Mouse (Mus musculus): ENCODE measurements at regions not wholly inside any gene's neighbourhood (a gene's known extent, or its start where the extent isn't known, plus 50 kb on each side); places are given as distances from the start of the nearest gene placed in this dataset.
A peak's percentile ranks its signal among the peaks of the same experiment; 100 is the strongest.

GRCm38 (mm10) chr3:159689743-159690142 lies 90.8 kb downstream of the Rpe65 start:
- no peaks in the 10 kb centered on the region for H3K4me1 ChIP-seq (ENCODE audit: insufficient read depth, low read length)
- H3K36me3 ChIP-seq (ENCODE audit: insufficient read depth, low read length) = no peaks in the 10 kb centered on the region
- H3K27me3 ChIP-seq (ENCODE audit: insufficient read depth, low read length) = no peaks in the 10 kb centered on the region
- H3K9me3 ChIP-seq (ENCODE audit: low read length) = no peaks in the 10 kb centered on the region
- H3K4me3 ChIP-seq (ENCODE audit: low read length) = no peak overlapping the region
- H3K4me2 ChIP-seq (ENCODE audit: low read depth, low read length) = no peak overlapping the region
- no peak for TF ChIP-seq CTCF (IDR thresholded peaks at IDR 0.05; ENCODE audit: low read depth)
- H3K27ac ChIP-seq = no peak overlapping the region
- no peak overlapping the region for H3K9ac ChIP-seq (replicated peaks; ENCODE audit: low read length)
- no peak for ATAC-seq
- DNase-seq (ENCODE audit: low spot score) = no peak

GRCm38 (mm10) chr3:159724340-159725119 lies 114.9 kb upstream of the Wls start:
- Histone ChIP-seq H3K27me3 (ENCODE audit: insufficient read depth, low read length) (no peaks in the 10 kb centered on the region), H3K4me2 (ENCODE audit: low read depth, low read length) (no peak overlapping the region), H3K4me3 (ENCODE audit: low read length) (no peak overlapping the region), H3K27ac (no peak overlapping the region), H3K36me3 (ENCODE audit: insufficient read depth, low read length) (no peaks in the 10 kb centered on the region), H3K4me1 (ENCODE audit: insufficient read depth, low read length) (no peaks in the 10 kb centered on the region), H3K9me3 (ENCODE audit: low read length) (no peaks in the 10 kb centered on the region), H3K9ac (replicated peaks; ENCODE audit: low read length) (no peak overlapping the region)
- ATAC-seq = no peak
- DNase-seq (ENCODE audit: low spot score) = peak; percentile 14
- TF ChIP-seq CTCF (IDR thresholded peaks at IDR 0.05; ENCODE audit: low read depth) = peak; percentile 59
- 43% methylated on average over 2 of the region's 2 CpGs for WGBS

GRCm38 (mm10) chr3:159732201-159732600 lies 107.3 kb upstream of the Wls start:
- Histone ChIP-seq H3K9me3 (ENCODE audit: low read length) (no peaks in the 10 kb centered on the region), H3K27me3 (ENCODE audit: insufficient read depth, low read length) (no peaks in the 10 kb centered on the region), H3K27ac (no peak overlapping the region), H3K4me1 (ENCODE audit: insufficient read depth, low read length) (no peaks in the 10 kb centered on the region), H3K4me2 (ENCODE audit: low read depth, low read length) (no peak overlapping the region), H3K9ac (replicated peaks; ENCODE audit: low read length) (no peak overlapping the region), H3K36me3 (ENCODE audit: insufficient read depth, low read length) (no peaks in the 10 kb centered on the region), H3K4me3 (ENCODE audit: low read length) (no peak overlapping the region)
- DNase-seq (ENCODE audit: low spot score) = no peak
- ATAC-seq = no peak
- no peak for TF ChIP-seq CTCF (IDR thresholded peaks at IDR 0.05; ENCODE audit: low read depth)
- 80% methylated on average over 1 of the region's 1 CpGs for WGBS

DNA sequence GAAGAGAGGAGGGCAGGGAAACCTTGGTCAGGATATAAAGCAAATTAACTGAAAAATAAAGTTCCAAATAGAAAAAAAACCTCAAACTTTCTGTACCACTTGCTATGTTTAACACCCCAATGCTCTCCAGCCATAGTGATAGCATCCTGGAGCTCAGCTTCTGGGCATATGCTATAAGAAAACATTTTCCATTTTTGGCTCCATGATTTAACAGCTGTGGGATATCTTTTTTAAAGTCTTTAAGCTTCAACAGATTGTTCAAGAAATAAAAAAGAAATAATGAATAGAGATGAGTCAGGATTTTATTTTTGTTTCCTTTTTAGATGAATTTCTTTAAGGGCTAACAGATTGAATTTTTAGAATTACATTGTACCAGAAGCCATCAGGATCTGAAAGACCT lies 106.3 kb upstream of the Wls start:
- no peaks in the 10 kb centered on the region for H3K9me3 ChIP-seq (ENCODE audit: low read length)
- H3K36me3 ChIP-seq (ENCODE audit: insufficient read depth, low read length) = no peaks in the 10 kb centered on the region
- H3K4me2 ChIP-seq (ENCODE audit: low read depth, low read length) = no peak overlapping the region
- no peak overlapping the region for H3K4me3 ChIP-seq (ENCODE audit: low read length)
- no peak for TF ChIP-seq CTCF (IDR thresholded peaks at IDR 0.05; ENCODE audit: low read depth)
- DNase-seq (ENCODE audit: low spot score) (no peak), ATAC-seq (no peak)
- H3K27me3 ChIP-seq (ENCODE audit: insufficient read depth, low read length) = no peaks in the 10 kb centered on the region
- no peak overlapping the region for H3K9ac ChIP-seq (replicated peaks; ENCODE audit: low read length)
- no peaks in the 10 kb centered on the region for H3K4me1 ChIP-seq (ENCODE audit: insufficient read depth, low read length)
- H3K27ac ChIP-seq = no peak overlapping the region

DNA sequence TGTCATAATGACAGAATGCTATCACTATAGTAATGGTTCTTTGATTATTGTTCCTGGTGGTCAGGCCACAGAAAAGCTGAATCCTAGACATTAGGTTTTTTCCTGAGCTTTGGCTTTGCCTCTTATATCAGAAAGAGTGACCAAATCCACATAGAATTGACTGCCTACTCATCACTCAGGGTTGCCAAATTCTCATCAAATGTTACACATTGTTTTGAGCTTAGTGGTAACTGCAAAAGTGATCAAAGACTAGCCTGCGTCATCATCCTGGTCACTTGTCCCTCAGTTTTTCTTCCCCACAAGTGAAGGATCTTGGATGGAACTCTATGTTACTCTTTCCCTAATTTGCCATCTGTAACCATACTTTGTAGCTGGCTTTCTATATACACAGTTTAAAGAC lies 104.9 kb upstream of the Wls start:
- 100% methylated on average over 1 of the region's 1 CpGs for WGBS

GRCm38 (mm10) chr3:159736070-159736469 lies 103.4 kb upstream of the Wls start:
- H3K4me1 ChIP-seq (ENCODE audit: insufficient read depth, low read length) = no peaks in the 10 kb centered on the region
- H3K9me3 ChIP-seq (ENCODE audit: low read length) = no peaks in the 10 kb centered on the region
- no peak for TF ChIP-seq CTCF (IDR thresholded peaks at IDR 0.05; ENCODE audit: low read depth)
- no peak overlapping the region for H3K9ac ChIP-seq (replicated peaks; ENCODE audit: low read length)
- 80% methylated on average over 1 of the region's 1 CpGs for WGBS
- no peaks in the 10 kb centered on the region for H3K27me3 ChIP-seq (ENCODE audit: insufficient read depth, low read length)
- no peak overlapping the region for H3K4me3 ChIP-seq (ENCODE audit: low read length)
- no peak for ATAC-seq
- no peaks in the 10 kb centered on the region for H3K36me3 ChIP-seq (ENCODE audit: insufficient read depth, low read length)
- H3K4me2 ChIP-seq (ENCODE audit: low read depth, low read length) = no peak overlapping the region
- DNase-seq (ENCODE audit: low spot score) = no peak
- H3K27ac ChIP-seq = no peak overlapping the region

More for the DNA sequence above, 104.9 kb upstream of the Wls start:
- no peak overlapping the region for H3K4me3 ChIP-seq (ENCODE audit: low read length)
- DNase-seq (ENCODE audit: low spot score) (no peak), ATAC-seq (no peak)
- no peak overlapping the region for H3K27ac ChIP-seq
- no peak overlapping the region for H3K9ac ChIP-seq (replicated peaks; ENCODE audit: low read length)
- H3K36me3 ChIP-seq (ENCODE audit: insufficient read depth, low read length) = no peaks in the 10 kb centered on the region
- no peak for TF ChIP-seq CTCF (IDR thresholded peaks at IDR 0.05; ENCODE audit: low read depth)
- H3K27me3 ChIP-seq (ENCODE audit: insufficient read depth, low read length) = no peaks in the 10 kb centered on the region
- no peaks in the 10 kb centered on the region for H3K9me3 ChIP-seq (ENCODE audit: low read length)
- H3K4me2 ChIP-seq (ENCODE audit: low read depth, low read length) = no peak overlapping the region
- H3K4me1 ChIP-seq (ENCODE audit: insufficient read depth, low read length) = no peaks in the 10 kb centered on the region

- Histone ChIP-seq H3K9me3 (ENCODE audit: low read length) (no peaks in the 10 kb centered on the region), H3K9ac (replicated peaks; ENCODE audit: low read length) (no peak overlapping the region), H3K27me3 (ENCODE audit: insufficient read depth, low read length) (no peaks in the 10 kb centered on the region), H3K27ac (no peak overlapping the region), H3K4me3 (ENCODE audit: low read length) (no peak overlapping the region), H3K36me3 (ENCODE audit: insufficient read depth, low read length) (no peaks in the 10 kb centered on the region), H3K4me2 (ENCODE audit: low read depth, low read length) (no peak overlapping the region), H3K4me1 (ENCODE audit: insufficient read depth, low read length) (no peaks in the 10 kb centered on the region)
- 71% methylated on average over 5 of the region's 5 CpGs for WGBS
- DNase-seq (ENCODE audit: low spot score) (no peak), ATAC-seq (no peak)
- TF ChIP-seq CTCF (IDR thresholded peaks at IDR 0.05; ENCODE audit: low read depth) = no peak
These were observed 98.7 kb upstream of the Wls start for GRCm38 (mm10) chr3:159740600-159741279.
